Mouse (Mus musculus) E14TG2a.4 (cell line): ENCODE measurements around the gene Cdc42ep4.

Source experiments
- H3K27me3 ChIP-seq: 2 replicates; pipeline ENCODE4 v1.6.1; 2014; ENCODE audit warnings: low read length, control low read depth; ENCODE audit not compliant: insufficient read depth
- H3K36me3 ChIP-seq: 2 replicates; pipeline ENCODE4 v1.6.1; 2014; ENCODE audit warnings: low read length, control low read depth; ENCODE audit not compliant: insufficient read depth
- H3K4me1 ChIP-seq: replicated peaks from 2 replicates; pipeline ENCODE4 v1.6.1; 2014; ENCODE audit warnings: low read depth, low read length, control low read depth
- H3K4me3 ChIP-seq: replicated peaks from 2 replicates; pipeline ENCODE4 v1.5.1; 2014; ENCODE audit warnings: mild to moderate bottlenecking, low read length
- H3K9me3 ChIP-seq: 2 replicates; pipeline ENCODE4 v1.6.1; 2014; ENCODE audit warnings: low read length, control low read depth
- CTCF ChIP-seq: conservative IDR thresholded peaks from 2 replicates; pipeline ENCODE4 v1.5.1; 2014; ENCODE audit warnings: low read length
- NANOG ChIP-seq: IDR thresholded peaks from 2 replicates; pipeline ENCODE4 v1.6.1; 2014; ENCODE audit warnings: borderline replicate concordance, low read length, mixed read lengths
- POU5F1 ChIP-seq: IDR thresholded peaks from 2 replicates; pipeline ENCODE4 v1.6.1; 2014; ENCODE audit warnings: low read length, borderline replicate concordance

Cdc42ep4 gene

GRCm38 (mm10) chr11:113768356-113768755 is 16.7 kb upstream of the Cdc42ep4 start:
- Histone ChIP-seq H3K27me3 (peaks cover 10% of the 10 kb centered on the region), H3K9me3 (no peaks in the 10 kb centered on the region), H3K4me3 (no peak overlapping the region), H3K4me1 (peaks cover 56% of the 10 kb centered on the region), H3K36me3 (no peaks in the 10 kb centered on the region)
- TF ChIP-seq CTCF (no peak), POU5F1 (no peak)

GRCm38 (mm10) chr11:113767285-113767684 is 15.6 kb upstream of the Cdc42ep4 start:
- H3K4me1 ChIP-seq = peaks cover 64% of the 10 kb centered on the region
- no peak for TF ChIP-seq CTCF
- no peak for TF ChIP-seq POU5F1
- no peak for TF ChIP-seq NANOG
- peaks cover 10% of the 10 kb centered on the region for H3K27me3 ChIP-seq
- H3K9me3 ChIP-seq = no peaks in the 10 kb centered on the region
- peak overlapping the region; percentile 41 for H3K4me3 ChIP-seq
- no peaks in the 10 kb centered on the region for H3K36me3 ChIP-seq

GRCm38 (mm10) chr11:113766284-113766985 is 14.8 kb upstream of the Cdc42ep4 start:
- no peak for TF ChIP-seq POU5F1
- no peak for TF ChIP-seq NANOG
- no peak for TF ChIP-seq CTCF
- peaks cover 73% of the 10 kb centered on the region for H3K4me1 ChIP-seq
- H3K4me3 ChIP-seq = peak overlapping the region; percentile 41; the same call in 1 of the 2 replicates
- H3K9me3 ChIP-seq = no peaks in the 10 kb centered on the region
- peaks cover 10% of the 10 kb centered on the region for H3K27me3 ChIP-seq
- no peaks in the 10 kb centered on the region for H3K36me3 ChIP-seq

- Histone ChIP-seq H3K4me1 (peaks cover 74% of the 10 kb centered on the region), H3K36me3 (no peaks in the 10 kb centered on the region), H3K27me3 (peaks cover 14% of the 10 kb centered on the region), H3K9me3 (no peaks in the 10 kb centered on the region), H3K4me3 (no peak overlapping the region)
- TF ChIP-seq POU5F1 (no peak), NANOG (no peak), CTCF (no peak)
Observed at GRCm38 (mm10) chr11:113764132-113764849, 12.6 kb upstream of the Cdc42ep4 start.

GRCm38 (mm10) chr11:113763449-113763848 is 11.8 kb upstream of the Cdc42ep4 start:
- Histone ChIP-seq H3K36me3 (no peaks in the 10 kb centered on the region), H3K4me1 (peaks cover 74% of the 10 kb centered on the region), H3K4me3 (no peak overlapping the region), H3K9me3 (no peaks in the 10 kb centered on the region), H3K27me3 (peaks cover 13% of the 10 kb centered on the region; the same call in 1 of the 2 replicates)
- no peak for TF ChIP-seq NANOG

GRCm38 (mm10) chr11:113762136-113762797 is 10.6 kb upstream of the Cdc42ep4 start:
- no peaks in the 10 kb centered on the region for H3K9me3 ChIP-seq
- TF ChIP-seq NANOG (no peak), POU5F1 (no peak), CTCF (no peak)
- H3K4me3 ChIP-seq = 0 out of 2 replicates have a peak overlapping the region, but pooled peaks have one; percentile 10
- H3K4me1 ChIP-seq = peaks cover 63% of the 10 kb centered on the region
- no peaks in the 10 kb centered on the region for H3K36me3 ChIP-seq
- H3K27me3 ChIP-seq = peaks cover 13% of the 10 kb centered on the region; the same call in 1 of the 2 replicates

GRCm38 (mm10) chr11:113761646-113762045 is 10.0 kb upstream of the Cdc42ep4 start:
- H3K36me3 ChIP-seq = no peaks in the 10 kb centered on the region
- H3K4me3 ChIP-seq = 0 out of 2 replicates have a peak overlapping the region, but pooled peaks have one; percentile 10
- TF ChIP-seq CTCF (no peak), NANOG (no peak), POU5F1 (no peak)
- peaks cover 13% of the 10 kb centered on the region; the same call in 1 of the 2 replicates for H3K27me3 ChIP-seq
- H3K4me1 ChIP-seq = peaks cover 61% of the 10 kb centered on the region
- H3K9me3 ChIP-seq = no peaks in the 10 kb centered on the region

- TF ChIP-seq POU5F1 = no peak
- no peak for TF ChIP-seq NANOG
- no peak for TF ChIP-seq CTCF
- Histone ChIP-seq H3K27me3 (peaks cover 13% of the 10 kb centered on the region; the same call in 1 of the 2 replicates), H3K4me1 (peaks cover 60% of the 10 kb centered on the region), H3K9me3 (no peaks in the 10 kb centered on the region), H3K4me3 (no peak overlapping the region), H3K36me3 (no peaks in the 10 kb centered on the region)
Observed at GRCm38 (mm10) chr11:113760476-113760875, 8.8 kb upstream of the Cdc42ep4 start.

- Histone ChIP-seq H3K9me3 (no peaks in the 10 kb centered on the region), H3K27me3 (peaks cover 13% of the 10 kb centered on the region; the same call in 1 of the 2 replicates), H3K4me1 (peaks cover 60% of the 10 kb centered on the region), H3K4me3 (no peak overlapping the region), H3K36me3 (no peaks in the 10 kb centered on the region)
- TF ChIP-seq POU5F1 (no peak), NANOG (no peak), CTCF (no peak)
Observed at GRCm38 (mm10) chr11:113758851-113759250, 7.2 kb upstream of the Cdc42ep4 start.
